ENCODE assay signal across 20 mouse cellular contexts in genomic region chr6:41111829-41112228, GRCm38 (mm10).
"Had no signal": no experiment of that assay in that cellular context is flagged by ENCODE, and none has a peak within 500 bp of the region (broad histone marks: within the 10 kb centered on the region; RNA-seq: fewer than 3 reads in every experiment).

No protein-coding gene starts in this region.

- H3K36me3 ChIP-seq: midbrain, embryonic 10.5 days; midbrain, embryonic 13.5 days; midbrain, embryonic 15.5 days; neural tube, embryonic 13.5 days; neural tube, embryonic 15.5 days; stomach, embryonic 15.5 days had no signal

- H3K27ac ChIP-seq: liver, embryonic 14.5 days; midbrain, embryonic 10.5 days; midbrain, embryonic 13.5 days; midbrain, embryonic 15.5 days; neural tube, embryonic 13.5 days; neural tube, embryonic 15.5 days; stomach, embryonic 15.5 days; stomach, postnatal 0 days had no signal

- H3K9me3 ChIP-seq: midbrain, embryonic 10.5 days; midbrain, embryonic 13.5 days; midbrain, embryonic 15.5 days; neural tube, embryonic 13.5 days; neural tube, embryonic 15.5 days; stomach, embryonic 15.5 days had no signal

- H3K27me3 ChIP-seq: midbrain, embryonic 13.5 days; midbrain, embryonic 15.5 days; neural tube, embryonic 13.5 days; neural tube, embryonic 15.5 days; stomach, embryonic 15.5 days had no signal

- H3K9ac ChIP-seq: liver, embryonic 14.5 days; lung, embryonic 14.5 days; midbrain, embryonic 13.5 days; midbrain, embryonic 15.5 days; neural tube, embryonic 13.5 days; neural tube, embryonic 15.5 days; stomach, embryonic 15.5 days had no signal

- DNase-seq: lung, adult 18-20 months; lung, embryonic 14.5 days; lung, postnatal 10 days; lung, postnatal 4 days; retina, postnatal 1 day; right cerebral cortex, adult 18-20 months; right cerebral cortex, postnatal 25 days; right cerebral cortex, postnatal 4 days; thymus, adult 2 months; thymus, postnatal 25 days; thymus, postnatal 4 days had no signal

- H3K4me3 ChIP-seq: midbrain, embryonic 10.5 days; midbrain, embryonic 13.5 days; midbrain, embryonic 15.5 days; myocyte; neural tube, embryonic 13.5 days; neural tube, embryonic 15.5 days; stomach, embryonic 15.5 days had no signal

- ATAC-seq: midbrain, embryonic 13.5 days; midbrain, embryonic 15.5 days had no signal

- H3K4me1 ChIP-seq: midbrain, embryonic 10.5 days; midbrain, embryonic 13.5 days; midbrain, embryonic 15.5 days; neural tube, embryonic 13.5 days; neural tube, embryonic 15.5 days; stomach, embryonic 15.5 days had no signal

- H3K4me2 ChIP-seq: lung, embryonic 14.5 days; midbrain, embryonic 13.5 days; midbrain, embryonic 15.5 days; neural tube, embryonic 13.5 days; neural tube, embryonic 15.5 days; stomach, embryonic 15.5 days had no signal
